Mouse (Mus musculus): ENCODE measurements around the gene Atcay. TPM values are rescaled to one million over a fixed set of nuclear protein-coding genes. Genes with fewer than 3 reads are reported as not detected.

The Atcay gene
- total and polyA plus RNA-seq, 2 experiments from 2014 or later = 91.4 to 200 TPM

DNA sequence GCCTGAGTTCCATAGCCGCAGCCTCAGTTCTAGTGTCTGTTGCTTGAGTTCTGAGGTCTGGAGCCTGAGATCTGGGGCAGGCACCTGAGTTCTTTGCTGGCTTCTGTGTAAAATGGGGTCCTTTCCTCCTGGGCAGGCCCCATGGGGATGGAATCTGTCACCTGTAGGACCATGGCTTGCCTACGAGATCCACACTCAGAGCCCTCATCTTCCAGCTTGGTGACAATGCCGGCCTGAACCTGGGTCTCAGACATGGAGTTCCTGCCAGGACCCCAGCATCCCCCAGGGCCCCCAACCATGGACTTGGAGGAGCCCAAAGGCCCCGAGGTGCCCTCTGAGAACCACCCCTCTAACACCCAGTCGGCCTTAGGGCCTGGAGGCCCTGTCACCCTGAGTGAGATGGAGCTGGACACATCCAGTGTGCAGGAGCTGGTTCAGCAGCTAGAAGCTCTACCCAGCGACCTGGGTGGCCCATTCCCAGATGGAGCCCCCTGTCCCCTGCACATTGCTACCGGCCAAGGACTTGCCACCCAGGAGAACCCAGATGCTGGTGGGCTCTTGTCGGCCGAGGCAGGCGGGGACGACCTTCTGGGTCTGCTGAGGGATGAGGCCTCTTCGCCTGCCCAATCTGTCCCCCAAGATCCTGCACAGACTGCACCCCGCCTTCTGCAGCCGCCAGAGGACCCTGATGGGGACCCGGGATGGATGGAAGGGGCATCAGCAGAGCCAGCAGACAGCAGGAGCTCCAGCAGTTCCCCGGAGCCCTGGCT is 38.2 kb upstream of the Atcay start:
- peaks cover 38% of the 10 kb centered on the region for H3K36me3 ChIP-seq (ENCODE audit: insufficient read depth, low read length)
- DNase-seq (ENCODE audit: low spot score) (no peak), ATAC-seq (ENCODE audit: low FRiP score) (no peak)
- peaks cover 13% of the 10 kb centered on the region for H3K4me1 ChIP-seq (ENCODE audit: insufficient read depth, low read length)
- H3K4me2 ChIP-seq (ENCODE audit: low read depth, low read length, poor library complexity, severe bottlenecking) = peak overlapping the region; percentile 82
- no peak overlapping the region for H3K27ac ChIP-seq (ENCODE audit: low read depth, low read length)
- H3K9me3 ChIP-seq (ENCODE audit: low read length) = no peaks in the 10 kb centered on the region
- no peak for TF ChIP-seq CTCF (IDR thresholded peaks at IDR 0.05)
- H3K4me3 ChIP-seq (ENCODE audit: low read depth, low read length) = peak overlapping the region; percentile 61
- H3K27me3 ChIP-seq (ENCODE audit: insufficient read depth, low read length) = no peaks in the 10 kb centered on the region
- H3K9ac ChIP-seq (replicated peaks; ENCODE audit: low read length, poor library complexity, severe bottlenecking) = peak overlapping the region; percentile 70
- 74% methylated on average over 14 of the region's 16 CpGs for WGBS

DNA sequence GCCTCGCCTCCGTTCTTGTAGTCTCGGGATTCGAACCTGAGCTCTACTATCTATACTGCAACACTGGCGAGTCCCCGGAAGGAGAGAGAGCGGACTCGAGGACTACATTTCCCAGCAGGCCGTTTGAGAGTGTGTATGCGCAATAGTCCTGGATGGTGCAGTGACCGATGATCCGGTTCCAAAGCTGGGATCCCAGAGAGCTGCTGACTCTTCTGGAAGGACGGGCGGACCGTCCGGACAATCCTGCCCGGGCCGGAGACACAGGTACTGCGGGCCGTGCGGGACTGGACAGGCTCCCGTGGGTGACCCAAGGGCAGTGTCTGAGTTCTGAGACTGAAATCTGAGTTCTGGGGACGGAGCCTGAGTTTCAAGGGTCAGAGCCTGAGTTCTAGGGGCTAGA is 37.4 kb upstream of the Atcay start:
- H3K4me3 ChIP-seq (ENCODE audit: low read depth, low read length) = peak overlapping the region; percentile 61
- peak overlapping the region; percentile 82 for H3K4me2 ChIP-seq (ENCODE audit: low read depth, low read length, poor library complexity, severe bottlenecking)
- peaks cover 35% of the 10 kb centered on the region for H3K36me3 ChIP-seq (ENCODE audit: insufficient read depth, low read length)
- no peaks in the 10 kb centered on the region for H3K27me3 ChIP-seq (ENCODE audit: insufficient read depth, low read length)
- peak; percentile 95 for DNase-seq (ENCODE audit: low spot score)
- 3% methylated on average over 23 of the region's 23 CpGs for WGBS
- ATAC-seq (ENCODE audit: low FRiP score) = no peak
- no peaks in the 10 kb centered on the region for H3K9me3 ChIP-seq (ENCODE audit: low read length)
- no peak for TF ChIP-seq CTCF (IDR thresholded peaks at IDR 0.05)
- peak overlapping the region; percentile 39; the same call in 1 of the 2 replicates for H3K27ac ChIP-seq (ENCODE audit: low read depth, low read length)
- peak overlapping the region; percentile 70 for H3K9ac ChIP-seq (replicated peaks; ENCODE audit: low read length, poor library complexity, severe bottlenecking)
- peaks cover 13% of the 10 kb centered on the region for H3K4me1 ChIP-seq (ENCODE audit: insufficient read depth, low read length)

DNA sequence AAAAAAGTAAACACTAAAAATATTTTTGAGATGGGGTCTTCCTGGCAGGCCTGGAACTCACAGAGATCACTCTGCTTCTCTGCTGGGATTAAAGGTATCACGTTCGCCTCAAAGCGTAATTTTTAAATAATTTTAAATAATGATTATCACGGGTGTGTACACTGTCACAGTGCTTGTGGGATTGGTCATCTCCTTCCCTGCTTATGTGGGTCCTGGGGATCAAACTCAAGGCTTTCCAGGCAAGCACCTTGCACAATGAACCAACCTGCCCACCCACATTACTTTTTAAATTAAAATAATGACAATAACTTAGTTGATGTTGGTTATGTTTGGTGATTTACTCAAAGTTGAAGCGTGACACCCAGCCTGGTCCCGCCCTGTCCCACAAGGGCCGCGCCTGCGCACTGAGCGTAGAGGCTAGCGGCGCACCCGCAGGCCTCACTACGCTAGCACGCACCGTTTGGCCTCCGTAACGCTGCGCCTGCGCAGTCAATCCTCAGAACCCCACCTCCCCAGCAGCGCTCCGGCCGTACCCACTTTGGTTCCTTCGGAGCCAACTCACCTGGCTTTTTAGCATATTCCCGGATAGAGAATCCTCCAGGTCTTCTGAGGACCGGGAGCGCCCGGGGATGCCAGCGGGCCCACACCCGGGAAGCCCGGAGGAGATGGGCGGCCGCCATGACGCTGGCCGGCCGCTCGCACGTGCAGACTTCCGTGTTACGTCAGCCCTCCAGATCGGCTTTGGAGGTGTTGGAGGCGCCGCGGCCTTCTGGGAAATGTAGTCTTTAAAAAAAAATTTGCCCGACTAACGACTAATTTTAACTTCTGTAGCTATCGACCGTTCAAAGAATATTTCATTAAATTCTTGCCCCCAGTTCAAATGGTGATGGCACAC is 35.8 kb upstream of the Atcay start, which contains the start of the genes Mrpl54 and Apba3:
Gene Mrpl54 (minus strand): TSS at position 724 of the 895 bp plus-strand sequence.
Gene Apba3 (plus strand): TSS at position 750 of the 895 bp plus-strand sequence.
- no peaks in the 10 kb centered on the region for H3K9me3 ChIP-seq (ENCODE audit: low read length)
- peak within 1 kb of the TSS; percentile 82 for H3K4me2 ChIP-seq (ENCODE audit: low read depth, low read length, poor library complexity, severe bottlenecking)
- peak within 1 kb of the TSS; percentile 83 for H3K27ac ChIP-seq (ENCODE audit: low read depth, low read length)
- ATAC-seq (ENCODE audit: low FRiP score) (peak; percentile 91), DNase-seq (ENCODE audit: low spot score) (peak; percentile 95)
- peak within 1 kb of the TSS; percentile 75 for H3K9ac ChIP-seq (replicated peaks; ENCODE audit: low read length, poor library complexity, severe bottlenecking)
- under 1% methylated on average over 48 of the region's 48 CpGs for WGBS
- TF ChIP-seq CTCF (IDR thresholded peaks at IDR 0.05) = no peak
- H3K4me3 ChIP-seq (ENCODE audit: low read depth, low read length) = peak within 1 kb of the TSS; percentile 61
- H3K4me1 ChIP-seq (ENCODE audit: insufficient read depth, low read length) = peaks cover 13% of the 10 kb centered on the region
- no peaks in the 10 kb centered on the region for H3K27me3 ChIP-seq (ENCODE audit: insufficient read depth, low read length)
- H3K36me3 ChIP-seq (ENCODE audit: insufficient read depth, low read length) = peaks cover 32% of the 10 kb centered on the region

DNA sequence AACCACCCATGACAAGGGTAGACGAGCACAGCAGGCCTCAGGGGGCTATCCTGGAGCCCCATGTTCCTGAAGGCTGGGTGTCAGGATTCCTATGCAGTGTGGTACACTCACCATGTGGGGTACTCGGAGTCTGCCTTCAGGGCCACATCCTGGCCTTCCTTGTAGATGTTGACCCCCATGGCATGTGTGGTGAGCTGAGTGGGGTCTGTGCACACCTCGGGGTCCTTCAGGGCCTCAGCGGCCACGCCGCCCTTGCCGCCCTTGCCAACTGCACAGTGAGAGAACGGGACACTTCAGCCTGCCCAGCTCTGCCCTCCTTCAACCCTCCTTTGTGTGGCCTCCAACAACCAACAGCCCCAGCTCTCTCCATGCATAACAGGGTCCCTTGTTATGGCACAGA is 34.9 kb upstream of the Atcay start:
- no peaks in the 10 kb centered on the region for H3K9me3 ChIP-seq (ENCODE audit: low read length)
- no peak overlapping the region for H3K4me3 ChIP-seq (ENCODE audit: low read depth, low read length)
- no peak for DNase-seq (ENCODE audit: low spot score)

DNA sequence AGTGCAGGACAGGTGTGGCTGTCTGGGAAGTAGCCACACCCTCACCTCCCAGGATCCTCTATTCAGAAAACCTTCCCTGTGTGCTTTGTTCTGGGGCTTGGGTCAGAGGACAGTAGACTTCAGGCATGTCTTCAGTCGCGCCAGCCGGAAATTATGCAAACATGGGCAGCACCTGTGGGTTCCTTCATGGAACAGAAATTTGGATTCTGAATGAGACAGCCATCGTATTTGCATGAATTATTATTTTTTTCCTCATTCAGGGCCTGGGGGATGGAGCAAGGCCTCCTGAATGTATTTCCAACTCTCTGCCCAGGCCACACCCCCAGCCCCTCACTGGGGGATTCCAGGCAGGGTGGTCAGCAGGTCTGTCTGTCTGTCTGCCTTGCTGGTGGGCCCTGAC is 30.4 kb upstream of the Atcay start:
- H3K27me3 ChIP-seq (ENCODE audit: insufficient read depth, low read length) = peaks cover 15% of the 10 kb centered on the region; the same call in 1 of the 2 replicates
- peaks cover 29% of the 10 kb centered on the region for H3K36me3 ChIP-seq (ENCODE audit: insufficient read depth, low read length)
- no peaks in the 10 kb centered on the region for H3K9me3 ChIP-seq (ENCODE audit: low read length)
- no peak overlapping the region for H3K27ac ChIP-seq (ENCODE audit: low read depth, low read length)
- peaks cover 20% of the 10 kb centered on the region for H3K4me1 ChIP-seq (ENCODE audit: insufficient read depth, low read length)
- H3K9ac ChIP-seq (replicated peaks; ENCODE audit: low read length, poor library complexity, severe bottlenecking) = no peak overlapping the region
- ATAC-seq (ENCODE audit: low FRiP score) = no peak
- H3K4me3 ChIP-seq (ENCODE audit: low read depth, low read length) = no peak overlapping the region
- DNase-seq (ENCODE audit: low spot score) = no peak
- no peak for TF ChIP-seq CTCF (IDR thresholded peaks at IDR 0.05)
- 85% methylated on average over 4 of the region's 4 CpGs for WGBS
- H3K4me2 ChIP-seq (ENCODE audit: low read depth, low read length, poor library complexity, severe bottlenecking) = no peak overlapping the region

More for the DNA sequence above, 34.9 kb upstream of the Atcay start:
- H3K27me3 ChIP-seq (ENCODE audit: insufficient read depth, low read length) = no peaks in the 10 kb centered on the region
- ATAC-seq (ENCODE audit: low FRiP score) = no peak
- H3K4me2 ChIP-seq (ENCODE audit: low read depth, low read length, poor library complexity, severe bottlenecking) = peak overlapping the region; percentile 53; the same call in 1 of the 2 replicates
- no peak overlapping the region for H3K27ac ChIP-seq (ENCODE audit: low read depth, low read length)
- peaks cover 13% of the 10 kb centered on the region for H3K4me1 ChIP-seq (ENCODE audit: insufficient read depth, low read length)
- 97% methylated on average over 8 of the region's 8 CpGs for WGBS
- H3K9ac ChIP-seq (replicated peaks; ENCODE audit: low read length, poor library complexity, severe bottlenecking) = no peak overlapping the region; the same call in 1 of the 2 replicates
- TF ChIP-seq CTCF (IDR thresholded peaks at IDR 0.05) = no peak
- H3K36me3 ChIP-seq (ENCODE audit: insufficient read depth, low read length) = peaks cover 26% of the 10 kb centered on the region
